Mouse (Mus musculus): Measurements from ENCODE around the gene Gbf1. TPM values are rescaled to one million over a fixed set of nuclear protein-coding genes. Genes with fewer than 3 reads are reported as not detected.
"Not testable (repeated sequence)": the region's sequence is repeated elsewhere in the genome, so short reads cannot be mapped to it uniquely, and the experiment has no call there.

The Gbf1 gene
- total RNA-seq, 2 experiments from 2014 or later = 48.1 to 59.7 TPM

DNA sequence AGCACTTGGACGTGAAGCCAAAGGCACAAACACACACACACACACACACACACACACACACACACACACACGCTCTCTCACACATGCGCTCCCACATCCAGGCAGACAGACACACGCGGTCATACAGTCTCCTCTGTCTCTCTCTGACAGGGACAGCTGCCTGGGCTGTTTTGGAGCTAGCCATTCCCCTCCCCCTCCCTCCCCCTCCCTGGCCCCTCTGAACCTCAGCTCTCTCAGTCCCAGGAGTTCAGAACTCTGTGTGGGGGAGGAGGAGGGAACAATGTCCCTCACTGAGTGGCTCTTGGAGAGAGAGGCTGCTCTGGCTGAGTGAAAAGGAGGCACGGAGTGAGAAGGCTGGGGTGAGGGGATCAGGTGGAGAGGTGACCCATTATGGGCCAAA, 11.2 kb upstream of the Gbf1 start:
- ATAC-seq (replicated peaks; ENCODE audit: poor library complexity, severe bottlenecking) = no peak

DNA sequence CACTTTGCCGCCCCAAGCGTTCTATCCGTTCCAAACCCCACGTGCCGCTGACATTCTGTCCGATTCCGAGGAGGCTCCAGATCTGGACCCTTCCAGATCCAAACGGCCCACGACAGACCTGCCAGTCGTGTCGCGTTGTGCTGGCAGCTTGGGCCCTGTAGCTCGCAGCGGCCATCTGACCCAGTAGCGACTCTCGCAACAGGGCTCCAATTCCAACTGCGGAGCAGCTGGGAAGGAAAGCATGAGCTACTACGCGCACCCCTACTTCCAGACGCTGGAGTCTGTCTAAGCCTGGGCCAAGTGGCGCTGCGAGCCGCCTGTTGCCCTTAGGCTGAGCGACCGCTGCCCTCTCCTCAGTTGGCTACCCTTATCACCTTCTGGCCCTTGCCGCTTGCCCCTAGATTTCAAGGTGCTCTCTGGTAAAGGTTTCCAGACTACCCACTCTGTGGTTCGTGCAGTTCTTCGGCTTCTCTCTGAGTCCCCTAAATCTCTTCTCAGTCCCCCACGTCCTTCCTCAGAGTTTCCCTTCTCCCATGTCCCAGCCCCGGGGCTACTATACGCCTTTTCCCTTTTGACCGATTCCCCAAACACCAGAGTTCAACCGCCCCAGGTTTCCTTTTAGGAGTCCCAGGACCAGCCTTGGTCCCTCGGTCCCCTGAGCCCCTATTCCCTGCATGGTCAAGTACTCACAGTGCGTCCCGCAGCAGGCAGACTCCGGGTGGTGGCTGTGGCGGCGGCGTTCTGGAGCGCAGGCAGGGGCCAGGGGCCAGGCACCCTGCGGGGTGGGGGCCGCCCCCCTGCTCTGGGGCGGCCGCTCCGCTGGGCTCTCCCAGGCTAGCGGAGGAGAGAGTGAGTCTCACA, 4.6 kb upstream of the Gbf1 start, which contains the start of gene Pitx3:
TSS of gene Pitx3 (minus strand) at position 816 of the 861 bp plus-strand sequence.
- ATAC-seq (replicated peaks; ENCODE audit: poor library complexity, severe bottlenecking) = no peak

DNA sequence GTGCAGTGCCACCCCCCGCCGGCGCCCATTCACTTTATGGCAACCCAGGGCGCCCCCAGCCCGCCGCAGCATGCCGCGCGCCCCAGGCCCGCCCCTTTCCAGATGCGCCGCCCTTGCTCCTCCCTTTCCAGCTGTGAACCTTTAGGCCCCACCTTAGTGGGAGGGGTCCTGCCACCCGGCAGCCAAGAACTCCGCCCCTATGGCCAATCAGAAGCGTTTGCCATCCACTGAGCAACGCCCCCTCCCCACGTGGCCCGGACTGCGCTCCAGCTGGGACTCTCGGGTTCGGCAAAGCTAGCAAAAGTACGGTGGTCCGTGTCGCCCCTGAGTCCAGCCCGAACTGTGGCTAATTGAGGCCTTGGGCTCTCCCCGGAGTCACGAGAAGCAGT, 3.9 kb upstream of the Gbf1 start:
- ATAC-seq (replicated peaks; ENCODE audit: poor library complexity, severe bottlenecking) = peak; percentile 54

DNA sequence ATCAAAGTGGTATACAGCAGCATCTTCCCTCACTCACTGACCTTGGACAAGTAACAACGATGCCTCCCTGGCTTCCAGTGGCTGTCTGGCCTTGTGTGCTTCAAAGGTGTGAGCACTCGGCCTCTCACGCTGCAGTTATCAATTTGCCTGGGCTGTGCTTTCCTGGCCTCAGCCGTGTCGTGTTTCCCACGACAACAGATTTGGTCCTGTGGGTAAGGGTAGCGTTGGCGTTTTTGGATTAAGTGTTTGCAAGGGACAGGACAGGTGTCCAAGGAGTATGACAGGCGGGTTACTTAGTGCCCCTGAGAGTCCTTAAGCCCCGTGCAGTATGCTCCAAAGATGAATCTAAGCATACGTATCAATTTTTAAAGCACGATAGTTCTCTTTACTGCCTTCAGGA, 3.2 kb upstream of the Gbf1 start:
- ATAC-seq (replicated peaks; ENCODE audit: poor library complexity, severe bottlenecking) = no peak

DNA sequence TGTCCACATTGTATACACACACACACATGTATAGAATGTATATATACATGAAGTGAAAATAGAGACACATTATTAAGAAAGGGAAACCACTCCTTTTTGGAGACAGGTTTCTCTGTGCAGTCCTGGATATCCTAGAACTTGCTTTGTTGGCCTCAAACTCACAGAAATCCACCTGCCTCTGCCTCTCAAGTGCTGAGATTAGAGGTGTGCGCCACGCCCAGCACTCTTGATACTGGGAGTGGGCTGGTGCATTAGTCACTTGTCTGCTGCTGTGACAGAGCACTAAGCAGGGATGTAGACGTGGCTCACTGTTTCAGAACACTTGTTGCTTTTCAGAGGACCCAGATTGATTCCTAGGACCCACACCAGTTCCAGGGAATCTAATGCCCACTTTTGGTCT, 13.6 kb downstream of the Gbf1 start:
- no peak for ATAC-seq (replicated peaks; ENCODE audit: poor library complexity, severe bottlenecking)

DNA sequence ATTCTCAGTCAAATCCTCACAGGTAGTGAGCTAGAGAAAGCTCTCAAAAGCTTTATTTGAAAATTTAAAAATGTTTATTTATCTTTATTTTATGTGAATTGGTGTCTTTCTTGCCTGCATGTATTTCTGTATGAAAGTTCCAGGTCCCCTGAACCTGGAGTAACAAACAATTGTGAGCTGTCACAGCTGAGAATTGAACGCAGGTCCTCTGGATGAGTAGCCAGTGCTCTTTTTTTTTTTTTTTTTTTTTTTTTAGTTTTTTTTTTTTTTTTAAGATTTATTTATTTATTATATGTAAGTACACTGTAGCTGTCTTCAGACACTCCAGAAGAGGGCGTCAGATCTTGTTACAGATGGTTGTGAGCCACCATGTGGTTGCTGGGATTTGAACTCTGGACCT, 14.9 kb downstream of the Gbf1 start:
- not testable (repeated sequence) for ATAC-seq (replicated peaks; ENCODE audit: poor library complexity, severe bottlenecking)

DNA sequence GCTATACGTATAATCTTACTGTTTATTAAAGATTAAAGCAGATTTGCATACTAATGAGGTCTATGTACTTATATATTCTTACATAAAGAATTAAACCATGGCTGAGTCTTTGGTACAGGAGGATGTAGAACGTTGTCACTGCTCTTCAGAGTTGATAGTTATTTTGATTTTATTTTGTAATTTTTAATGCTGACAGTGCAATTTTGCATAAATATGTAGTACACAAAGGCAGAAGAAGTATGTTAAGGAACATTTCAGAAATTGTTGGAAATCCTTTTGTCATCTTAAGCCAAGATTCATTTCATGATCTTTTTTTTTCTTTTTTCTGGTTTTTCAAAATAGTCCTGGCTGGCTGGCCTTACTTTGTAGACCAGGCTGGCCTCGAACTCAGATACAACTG, 17.1 kb downstream of the Gbf1 start:
- no peak for ATAC-seq (replicated peaks; ENCODE audit: poor library complexity, severe bottlenecking)

DNA sequence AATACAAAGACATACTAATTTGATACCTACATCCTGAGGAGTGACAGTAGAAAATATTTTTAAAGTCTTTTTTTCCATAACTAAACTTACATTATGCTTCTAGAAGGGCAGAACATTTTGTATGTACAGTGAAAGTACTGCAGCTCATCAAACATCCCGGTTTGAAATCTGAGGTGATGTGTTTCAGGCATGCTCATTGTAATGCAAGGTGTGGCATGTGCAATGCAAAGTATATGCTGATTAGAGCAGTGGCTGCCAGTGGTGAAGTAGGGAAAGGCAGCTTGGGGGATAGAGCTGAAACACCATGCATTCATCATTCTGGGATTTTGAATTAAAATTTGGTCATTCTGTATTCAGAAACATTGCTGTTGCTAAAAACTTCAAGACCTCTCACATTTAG, 17.6 kb downstream of the Gbf1 start:
- ATAC-seq (replicated peaks; ENCODE audit: poor library complexity, severe bottlenecking) = no peak

DNA sequence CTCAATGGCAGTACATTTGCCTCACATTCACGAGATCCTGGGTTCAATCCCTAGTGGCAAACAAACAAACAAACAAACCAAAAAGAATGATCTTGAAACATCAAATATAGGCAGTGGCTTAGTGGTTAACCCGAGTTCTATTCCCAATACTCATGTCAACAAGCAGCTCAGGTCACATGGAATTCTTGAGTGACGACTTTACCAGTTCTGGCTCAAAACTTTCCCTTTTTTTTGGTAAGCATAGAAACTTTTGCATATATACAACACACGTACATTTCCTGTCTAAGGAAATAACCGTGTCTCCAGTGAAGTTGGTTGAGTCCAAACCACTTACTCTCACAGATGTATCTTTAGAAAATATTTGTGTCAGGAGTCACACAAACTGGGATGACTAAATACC, 20.2 kb downstream of the Gbf1 start:
- no peak for ATAC-seq (replicated peaks; ENCODE audit: poor library complexity, severe bottlenecking)

DNA sequence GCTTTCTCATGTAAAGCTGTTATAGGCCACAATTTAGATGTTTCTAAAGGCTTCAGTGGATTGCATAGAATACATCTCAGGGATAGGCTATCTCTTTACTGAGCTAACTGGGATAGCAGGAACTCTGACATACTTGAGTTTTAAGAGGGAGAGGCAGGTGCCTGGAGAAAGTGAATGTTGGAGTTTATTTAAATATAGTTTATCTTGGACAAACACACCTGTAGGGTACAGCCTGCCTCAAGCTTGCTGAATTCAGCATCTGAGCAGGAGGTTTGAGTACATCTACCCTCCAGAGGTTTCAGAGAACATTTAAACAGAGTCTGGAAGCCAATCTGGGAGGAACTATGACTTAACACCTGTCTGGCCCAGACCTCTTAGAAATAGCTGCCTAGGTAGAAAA, 22.9 kb downstream of the Gbf1 start:
- ATAC-seq (replicated peaks; ENCODE audit: poor library complexity, severe bottlenecking) = no peak

DNA sequence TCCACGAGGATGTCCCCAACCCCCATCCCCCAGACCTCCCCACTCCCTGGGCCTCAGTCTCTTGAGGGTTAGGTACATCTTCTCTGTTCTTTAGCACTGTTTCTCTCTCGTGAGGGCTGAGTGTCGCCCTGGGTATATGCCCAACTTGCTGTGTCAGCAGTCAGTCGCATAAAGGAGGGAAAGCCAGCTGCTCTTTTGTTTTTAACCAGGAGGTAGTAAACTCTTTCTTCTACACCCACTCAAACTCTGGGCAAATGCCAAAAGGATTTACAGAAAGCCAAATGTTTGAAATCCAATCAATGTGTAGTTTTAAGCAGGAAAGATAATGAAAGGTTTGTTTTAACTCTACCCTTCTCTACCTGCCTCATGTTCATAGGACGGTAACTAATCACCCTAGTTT, 24.7 kb downstream of the Gbf1 start:
- ATAC-seq (replicated peaks; ENCODE audit: poor library complexity, severe bottlenecking) = no peak

DNA sequence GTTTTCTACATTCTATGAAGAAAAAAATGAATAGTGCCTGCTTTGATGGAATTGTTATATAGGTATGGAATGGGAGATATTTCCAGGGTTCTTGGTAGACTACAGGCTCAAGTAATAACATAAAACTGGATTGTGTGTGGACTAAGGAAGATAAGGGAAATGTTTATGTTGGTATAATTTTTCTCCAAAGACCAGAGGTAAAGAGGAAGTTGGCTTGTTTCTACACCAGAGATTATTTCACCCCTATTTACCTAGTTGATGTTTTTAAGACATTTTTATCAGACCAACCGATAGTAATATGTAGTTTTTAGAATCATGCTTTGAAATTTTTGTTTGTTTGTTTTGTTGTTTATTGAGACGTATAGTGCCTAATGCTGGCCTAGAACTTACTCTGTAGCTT, 28.0 kb downstream of the Gbf1 start:
- no peak for ATAC-seq (replicated peaks; ENCODE audit: poor library complexity, severe bottlenecking)

DNA sequence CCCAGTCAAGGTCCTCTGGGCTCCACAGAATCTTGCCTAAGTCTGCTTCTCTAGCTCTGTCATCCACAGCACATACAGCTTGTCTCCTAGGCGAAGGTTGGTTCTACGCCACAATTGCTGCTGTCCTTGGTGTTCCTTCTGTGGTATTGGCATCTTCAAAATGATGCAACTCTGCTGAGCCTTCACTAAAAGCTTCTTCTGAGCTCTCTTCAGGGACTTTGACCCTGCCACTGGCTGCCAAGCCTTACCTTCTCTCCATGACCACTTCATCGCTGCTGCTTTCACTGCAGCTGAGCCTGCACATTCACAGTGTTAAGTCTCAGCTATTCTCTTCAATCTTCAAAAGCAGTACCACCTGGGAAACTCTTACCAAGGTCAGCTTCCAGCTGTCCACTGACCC, 29.9 kb downstream of the Gbf1 start:
- no peak for ATAC-seq (replicated peaks; ENCODE audit: poor library complexity, severe bottlenecking)

DNA sequence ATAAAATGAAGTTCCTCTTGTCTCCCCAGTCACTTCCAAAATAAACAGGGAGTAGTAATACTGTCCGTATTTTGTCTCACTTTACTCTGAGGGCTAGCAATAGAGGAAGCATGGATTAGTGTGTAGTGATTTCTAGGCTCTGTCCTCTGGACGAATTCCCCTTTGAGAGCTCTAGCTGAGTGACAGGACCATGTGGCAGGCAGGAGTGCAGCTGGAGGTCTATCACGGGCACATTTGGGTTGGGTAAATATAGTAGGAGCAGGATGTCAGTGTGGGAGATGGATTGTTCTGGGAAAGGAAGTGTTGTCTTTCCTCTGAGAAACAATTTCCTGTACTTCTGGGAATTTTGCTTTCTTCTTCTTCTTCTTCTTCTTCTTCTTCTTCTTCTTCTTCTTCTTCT, 34.3 kb downstream of the Gbf1 start:
- no peak for ATAC-seq (replicated peaks; ENCODE audit: poor library complexity, severe bottlenecking)

DNA sequence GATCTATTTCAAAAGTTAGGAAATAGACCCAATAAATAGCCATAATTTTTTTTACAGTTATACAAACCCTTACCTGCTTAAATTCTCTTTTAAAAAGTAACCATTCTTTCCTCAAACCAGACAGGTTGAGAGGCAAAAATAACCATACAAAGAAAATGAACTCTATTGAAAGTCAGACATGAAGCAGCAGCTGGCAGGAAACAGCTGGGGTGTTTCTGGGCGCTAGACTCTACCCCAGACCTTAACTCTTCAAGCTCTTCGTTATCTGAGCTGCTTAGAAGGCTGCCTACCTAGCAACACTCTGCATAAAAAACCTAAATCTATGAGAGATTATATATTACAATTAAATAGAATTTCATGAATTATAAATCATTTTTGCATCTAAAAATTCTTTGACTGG, 34.9 kb downstream of the Gbf1 start:
- ATAC-seq (replicated peaks; ENCODE audit: poor library complexity, severe bottlenecking) = no peak

DNA sequence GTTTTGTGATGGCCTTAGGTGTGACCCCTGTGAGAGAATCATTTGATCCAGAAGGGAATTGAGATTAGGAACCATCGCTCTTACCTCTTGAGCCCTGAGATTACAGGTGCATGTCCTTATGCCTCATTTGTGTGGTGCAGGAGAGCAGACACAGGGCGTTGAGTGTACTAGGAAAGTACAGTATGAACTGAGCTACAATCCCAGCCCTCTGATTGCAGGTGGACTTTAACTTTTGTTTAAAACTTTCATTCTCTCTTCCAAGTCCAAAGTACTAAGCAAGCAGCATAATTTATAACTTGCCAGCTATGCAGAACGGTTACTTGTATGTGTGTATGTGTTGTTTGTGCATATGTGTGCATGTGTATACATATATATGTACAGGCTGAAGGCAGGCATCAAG, 46.0 kb downstream of the Gbf1 start:
- ATAC-seq (replicated peaks; ENCODE audit: poor library complexity, severe bottlenecking) = no peak

DNA sequence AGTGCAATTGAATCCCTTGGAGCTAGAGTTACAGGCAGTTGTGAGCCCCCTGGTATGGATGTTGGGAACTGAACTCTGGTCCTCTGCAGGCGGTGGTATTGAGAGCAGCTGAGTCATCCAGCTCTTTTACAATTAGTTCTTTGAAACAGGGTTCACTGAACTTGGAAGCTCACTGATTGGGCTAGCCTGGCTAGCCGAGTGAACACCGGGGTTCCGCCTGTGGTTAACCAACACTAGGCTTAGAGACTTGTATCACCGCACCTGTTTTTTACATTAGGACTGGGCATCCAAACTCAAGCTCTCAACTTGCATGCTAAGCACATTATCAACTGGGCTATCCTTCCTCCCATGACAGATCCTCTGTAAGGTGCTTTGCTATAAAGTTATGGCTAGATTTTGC, 46.6 kb downstream of the Gbf1 start:
- ATAC-seq (replicated peaks; ENCODE audit: poor library complexity, severe bottlenecking) = no peak

DNA sequence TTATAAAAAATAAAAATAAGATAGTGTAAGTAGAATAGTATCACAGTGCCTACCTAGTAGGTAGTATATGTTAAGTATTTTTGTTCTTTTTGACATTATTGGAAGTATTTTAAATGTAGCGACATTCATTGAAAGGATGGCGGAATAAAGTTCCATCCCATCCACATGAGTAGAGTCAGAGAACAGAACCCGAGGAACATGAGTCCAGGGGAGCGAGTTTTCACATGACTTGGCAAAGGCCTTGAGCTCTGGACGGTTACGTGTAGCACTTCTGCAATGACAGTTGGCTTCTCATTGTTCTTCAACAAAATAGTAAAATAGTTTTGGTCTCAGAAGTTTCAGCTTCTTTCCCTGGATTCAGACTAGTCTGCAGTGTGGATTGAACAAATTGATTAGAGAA, 51.9 kb downstream of the Gbf1 start:
- no peak for ATAC-seq (replicated peaks; ENCODE audit: poor library complexity, severe bottlenecking)

DNA sequence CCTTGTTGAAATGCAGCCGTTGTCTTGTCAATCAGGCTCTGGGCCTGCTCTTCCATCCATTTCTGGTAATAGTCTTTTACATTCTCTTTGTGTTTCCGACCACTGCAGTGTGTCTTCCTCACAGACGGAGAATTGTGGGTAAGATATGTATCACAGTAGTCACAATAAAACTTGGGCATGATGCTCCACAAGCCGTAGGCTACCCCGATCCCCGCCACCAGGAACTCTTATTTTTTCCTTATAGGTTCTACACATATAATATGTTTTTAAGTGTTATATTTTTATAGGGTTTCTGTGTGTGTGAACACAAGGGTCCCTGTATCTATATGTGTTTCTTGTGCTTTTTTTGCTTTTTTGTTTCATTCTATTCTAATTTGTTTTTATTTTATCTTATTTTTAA, 53.4 kb downstream of the Gbf1 start:
- ATAC-seq (replicated peaks; ENCODE audit: poor library complexity, severe bottlenecking) = no peak

DNA sequence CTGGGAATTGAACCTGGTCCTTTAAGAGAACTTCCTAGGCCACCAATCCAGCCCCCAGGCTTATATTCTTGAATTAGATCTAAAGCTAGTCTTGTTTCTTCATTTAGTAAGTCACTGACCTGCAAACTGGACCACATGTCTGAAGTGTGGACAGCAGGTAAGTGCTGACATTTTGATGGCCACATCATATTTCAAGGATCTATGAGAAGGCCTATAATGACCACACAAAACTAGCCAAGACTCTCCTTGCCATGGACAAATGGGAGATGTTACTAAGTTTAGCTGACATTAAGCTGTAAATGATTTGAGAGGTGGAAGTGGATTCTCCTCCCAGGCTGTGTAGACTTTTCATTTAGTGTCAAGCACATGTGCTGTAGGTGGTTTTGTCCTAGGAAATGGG, 58.6 kb downstream of the Gbf1 start:
- ATAC-seq (replicated peaks; ENCODE audit: poor library complexity, severe bottlenecking) = no peak

DNA sequence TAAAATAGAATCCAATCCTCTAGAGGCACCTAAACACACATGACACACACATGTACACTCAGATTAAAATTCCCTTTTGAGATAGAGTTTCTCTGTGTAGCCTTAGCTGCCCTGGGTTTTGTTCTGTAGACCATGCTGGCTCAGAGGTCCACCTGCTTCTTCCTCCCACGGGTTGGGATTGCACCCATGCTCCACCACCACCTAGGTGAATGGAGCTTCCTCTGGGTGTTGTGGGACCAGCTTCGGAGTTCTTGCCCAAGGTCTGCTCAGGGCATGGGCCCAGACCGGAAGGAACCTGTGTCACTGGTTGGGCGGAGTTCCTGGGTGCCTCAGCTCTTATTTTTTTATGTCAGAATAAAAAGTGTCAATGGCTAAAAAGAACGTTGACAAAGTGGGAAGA, 62.2 kb downstream of the Gbf1 start:
- no peak for ATAC-seq (replicated peaks; ENCODE audit: poor library complexity, severe bottlenecking)

DNA sequence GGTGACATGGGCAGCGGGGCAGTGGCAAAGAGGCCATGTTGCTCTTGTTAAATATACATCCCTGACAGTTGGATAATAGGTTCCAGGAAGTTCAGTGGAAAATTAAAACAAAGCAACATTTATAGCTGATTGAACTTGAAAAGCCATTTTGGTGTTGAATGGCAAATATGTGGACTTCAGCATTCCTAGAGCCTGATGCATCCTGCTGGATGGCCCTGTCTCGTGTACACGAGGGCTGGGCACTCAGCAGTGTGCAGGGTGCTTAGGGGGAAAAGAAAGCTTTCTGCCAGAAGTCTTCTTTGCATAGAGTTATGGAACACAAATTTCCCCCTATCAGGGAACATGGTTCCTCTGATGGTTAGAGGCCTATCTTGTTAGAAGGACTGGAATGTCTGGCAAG, 63.1 kb downstream of the Gbf1 start:
- ATAC-seq (replicated peaks; ENCODE audit: poor library complexity, severe bottlenecking) = no peak

DNA sequence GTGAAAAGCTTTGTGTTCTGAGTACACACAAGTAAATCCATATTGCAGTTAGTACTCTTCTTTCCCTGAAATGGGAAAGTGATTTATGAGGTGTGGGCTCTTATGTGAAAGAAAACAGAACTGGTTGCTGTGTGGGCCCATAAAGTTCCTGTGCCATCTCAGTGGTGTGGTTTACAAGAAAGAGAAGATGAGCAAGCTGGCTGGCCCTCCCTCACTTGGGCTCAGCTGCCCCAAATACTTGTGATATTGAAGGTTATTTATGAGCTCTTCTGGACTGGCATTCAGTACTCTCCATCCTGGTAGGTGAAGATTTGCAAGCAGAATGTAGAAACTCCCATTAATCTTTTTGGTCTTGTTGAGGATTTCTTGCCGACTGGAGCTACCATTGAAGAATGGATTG, 64.4 kb downstream of the Gbf1 start:
- no peak for ATAC-seq (replicated peaks; ENCODE audit: poor library complexity, severe bottlenecking)
